Mouse (Mus musculus) lung, postnatal 36 days (tissue): ENCODE results near the gene Cdc42ep2.
"Not testable (repeated sequence)": the region's sequence is repeated elsewhere in the genome, so short reads cannot be mapped to it uniquely, and the experiment has no call there.

Source experiments
- DNase-seq: peaks from one replicate; pipeline ENCODE4 v3.0.0; 2022; ENCODE audit warnings: mixed read lengths

Cdc42ep2 gene

GRCm38 (mm10) chr19:5911430-5912102, 13.1 kb downstream of the Cdc42ep2 start:
- DNase-seq, result peak; percentile 34

- DNase-seq, result peak; percentile 30
These were observed 14.4 kb downstream of the Cdc42ep2 start for GRCm38 (mm10) chr19:5910221-5910620.

- no peak for DNase-seq
These were observed 17.3 kb downstream of the Cdc42ep2 start for GRCm38 (mm10) chr19:5907275-5907674.

GRCm38 (mm10) chr19:5894002-5894678, 30.5 kb downstream of the Cdc42ep2 start, which contains the start of gene Tigd3:
TSS of gene Tigd3 (minus strand) at chr19:5894149.
- peak; percentile 98 for DNase-seq

GRCm38 (mm10) chr19:5893282-5894001, 31.2 kb downstream of the Cdc42ep2 start:
- no peak for DNase-seq

- no peak for DNase-seq
These were observed 31.9 kb downstream of the Cdc42ep2 start for GRCm38 (mm10) chr19:5892735-5893134.

GRCm38 (mm10) chr19:5892262-5892661, 32.4 kb downstream of the Cdc42ep2 start:
- DNase-seq, result no peak

GRCm38 (mm10) chr19:5891521-5892258, 32.9 kb downstream of the Cdc42ep2 start:
- DNase-seq, result no peak

GRCm38 (mm10) chr19:5889211-5889610, 35.4 kb downstream of the Cdc42ep2 start:
- no peak for DNase-seq

GRCm38 (mm10) chr19:5887234-5887815, 37.3 kb downstream of the Cdc42ep2 start:
- no peak for DNase-seq

- peak; percentile 61 for DNase-seq
These were observed 38.8 kb downstream of the Cdc42ep2 start for GRCm38 (mm10) chr19:5885838-5886237.

GRCm38 (mm10) chr19:5883935-5884334, 40.7 kb downstream of the Cdc42ep2 start:
- no peak for DNase-seq

GRCm38 (mm10) chr19:5882079-5882478, 42.5 kb downstream of the Cdc42ep2 start:
- not testable (repeated sequence) for DNase-seq

GRCm38 (mm10) chr19:5881155-5881554, 43.5 kb downstream of the Cdc42ep2 start:
- no peak for DNase-seq

GRCm38 (mm10) chr19:5879735-5880134, 44.9 kb downstream of the Cdc42ep2 start:
- DNase-seq, result no peak

GRCm38 (mm10) chr19:5878916-5879315, 45.7 kb downstream of the Cdc42ep2 start:
- no peak for DNase-seq

GRCm38 (mm10) chr19:5878362-5878722, 46.3 kb downstream of the Cdc42ep2 start:
- DNase-seq, result peak; percentile 79

- peak; percentile 88 for DNase-seq
These were observed 46.8 kb downstream of the Cdc42ep2 start, which contains the start of gene Slc25a45 for GRCm38 (mm10) chr19:5877618-5878361. TSS of gene Slc25a45 (plus strand) at chr19:5877808.

- DNase-seq, result peak; percentile 98
These were observed 49.6 kb downstream of the Cdc42ep2 start, which contains the start of gene Frmd8 for GRCm38 (mm10) chr19:5874969-5875480. TSS of gene Frmd8 (minus strand) at chr19:5875274.

- DNase-seq, result no peak
These were observed 50.1 kb downstream of the Cdc42ep2 start for GRCm38 (mm10) chr19:5874391-5874968.
